Mouse (Mus musculus) intestine, embryonic 15.5 days (tissue): ENCODE results near the gene Rps19bp1. TPM values are rescaled to one million over a fixed set of nuclear protein-coding genes. Genes with fewer than 3 reads are reported as not detected.

Experiments
- polyA plus RNA-seq: library from polyadenylated mRNA; unstranded; fragments of >200 nt; fragmentation: Nextera tagmentation; extraction: Ambion mirVana; gene quantifications from 2 replicates; pipeline ENCODE4 v1.2.1, GENCODE M21; 2015

Gene Rps19bp1
- polyA plus RNA-seq, 1 experiment from 2014 or later: 56.0 TPM

Other genes with a start within 250 kb of the Rps19bp1 start
- gene Pdgfb, start 249.3 kb downstream of the Rps19bp1 start, polyA plus RNA-seq: 7.2 and 8.3 TPM in 2 replicates
- 18.2 and 18.7 TPM in 2 replicates for gene Syngr1, start 173.0 kb downstream of the Rps19bp1 start, polyA plus RNA-seq
- 1,109 and 1,134 TPM in 2 replicates for gene Rpl3, start 172.4 kb downstream of the Rps19bp1 start, polyA plus RNA-seq
- 28.5 and 29.0 TPM in 2 replicates for gene Tab1, start 131.2 kb downstream of the Rps19bp1 start, polyA plus RNA-seq
- 12.1 and 13.6 TPM in 2 replicates for gene Mgat3, start 90.6 kb downstream of the Rps19bp1 start, polyA plus RNA-seq
- gene Mief1, start 30.3 kb downstream of the Rps19bp1 start, polyA plus RNA-seq: 29.7 and 33.1 TPM in 2 replicates
- gene AC140267.1, start 28.5 kb downstream of the Rps19bp1 start, polyA plus RNA-seq: not detected in 2 replicates
- 138 and 143 TPM in 2 replicates for gene Atf4, start 9.1 kb downstream of the Rps19bp1 start, polyA plus RNA-seq
- not detected in 2 replicates for gene Cacna1i, start 22.9 kb upstream of the Rps19bp1 start, polyA plus RNA-seq